Mouse (Mus musculus) C2C12 (cell line): Measurements from ENCODE around the gene Ranbp3.

ENCODE experiments used
- CEBPB ChIP-seq: IDR thresholded peaks from one replicate; pipeline ENCODE4 v1.6.1; 2011; ENCODE audit warnings: low read depth, mild to moderate bottlenecking, control low read depth, moderate library complexity
- CTCF ChIP-seq: IDR thresholded peaks from one replicate; pipeline ENCODE4 v1.5.1; 2011; ENCODE audit not compliant: control insufficient read depth, insufficient read depth, insufficient read length
- MAX ChIP-seq: IDR thresholded peaks from one replicate; pipeline ENCODE4 v1.6.1; 2011; ENCODE audit warnings: mild to moderate bottlenecking, control low read depth
- MYOD1 ChIP-seq: IDR thresholded peaks from one replicate; pipeline ENCODE4 v1.6.1; 2011; ENCODE audit warnings: low read depth; ENCODE audit not compliant: control insufficient read depth, insufficient read length
- USF1 ChIP-seq: IDR thresholded peaks from one replicate; pipeline ENCODE4 v1.6.1; 2011; ENCODE audit warnings: low read depth, mild to moderate bottlenecking, control low read depth, moderate library complexity

- TF ChIP-seq CTCF (no peak), CEBPB (no peak), MAX (no peak), MYOD1 (no peak), USF1 (no peak)
Measured at GRCm38 (mm10) chr17:56740788-56741160, 67.7 kb downstream of the Ranbp3 start.
